Mouse (Mus musculus) kidney, postnatal 0 days (tissue): Measurements from ENCODE around the gene Tnnt3. TPM values are rescaled to one million over a fixed set of nuclear protein-coding genes. Genes with fewer than 3 reads are reported as not detected.
A peak's percentile ranks its signal among the peaks of the same experiment; 100 is the strongest.

Experiments
- ATAC-seq: fragments of 200-750 bp; cut with Nextera tagmentation; replicated peaks from 2 replicates; pipeline ENCODE4 v1.8.0; 2017; ENCODE audit warnings: low read depth, moderate number of reproducible peaks, moderate TSS enrichment, moderate library complexity; ENCODE audit not compliant: low FRiP score
- DNase-seq: peaks from one replicate; pipeline ENCODE4 v3.0.0-alpha.2; 2016; ENCODE audit warnings: low spot score
- H3K27ac ChIP-seq: fragments of 300-500 bp; sonication (generic); 2 replicates; pipeline ENCODE4 v1.5.1; 2014; ENCODE audit warnings: mild to moderate bottlenecking
- H3K27me3 ChIP-seq: fragments of 300-500 bp; sonication (generic); 2 replicates; pipeline ENCODE4 v1.6.1; 2014; ENCODE audit warnings: low read length, mixed read lengths; ENCODE audit not compliant: insufficient read depth
- H3K36me3 ChIP-seq: fragments of 300-500 bp; sonication (generic); 2 replicates; pipeline ENCODE4 v1.6.1; 2014; ENCODE audit warnings: low read length, mixed read lengths; ENCODE audit not compliant: insufficient read depth
- H3K4me1 ChIP-seq: fragments of 300-500 bp; sonication (generic); replicated peaks from 2 replicates; pipeline ENCODE4 v1.6.1; 2014; ENCODE audit warnings: antibody characterized with exemption, low read length, mixed read lengths; ENCODE audit not compliant: insufficient read depth
- H3K4me2 ChIP-seq: fragments of 300-500 bp; sonication (generic); 2 replicates; pipeline ENCODE4 v1.6.1; 2014; ENCODE audit warnings: mild to moderate bottlenecking, low read length, moderate library complexity, mixed read lengths
- H3K4me3 ChIP-seq: fragments of 300-500 bp; sonication (generic); replicated peaks from 2 replicates; pipeline ENCODE4 v1.5.1; 2014; ENCODE audit warnings: low read depth, low read length
- H3K9ac ChIP-seq: fragments of 300-500 bp; sonication (generic); 2 replicates; pipeline ENCODE4 v1.6.1; 2014; ENCODE audit warnings: low read depth, low read length
- H3K9me3 ChIP-seq: fragments of 300-500 bp; sonication (generic); replicated peaks from 2 replicates; pipeline ENCODE4 v1.6.1; 2016; ENCODE audit warnings: low read length, inconsistent platforms, mixed read lengths
- CTCF ChIP-seq: IDR thresholded peaks from 2 replicates; pipeline ENCODE4 v1.5.1; 2016; ENCODE audit warnings: antibody characterized with exemption, low read depth, mild to moderate bottlenecking, moderate library complexity
- WGBS: fragments of 180-500 bp; shearing (Covaris S2); extraction: QIAGEN DNeasy Blood & Tissue Kit; methylation state at CpG from one replicate; pipeline ENCODE4 v1.1.7; 2014; 5-methylcytosine and 5-hydroxymethylcytosine counted together
- polyA plus RNA-seq: library from polyadenylated mRNA; unstranded; fragments of >200 nt; fragmentation: Nextera tagmentation; extraction: Ambion mirVana; gene quantifications from 2 replicates; pipeline ENCODE4 v1.2.1, GENCODE M21; 2015

The Tnnt3 gene
- polyA plus RNA-seq, 1 experiment from 2014 or later: 3.4 TPM

DNA sequence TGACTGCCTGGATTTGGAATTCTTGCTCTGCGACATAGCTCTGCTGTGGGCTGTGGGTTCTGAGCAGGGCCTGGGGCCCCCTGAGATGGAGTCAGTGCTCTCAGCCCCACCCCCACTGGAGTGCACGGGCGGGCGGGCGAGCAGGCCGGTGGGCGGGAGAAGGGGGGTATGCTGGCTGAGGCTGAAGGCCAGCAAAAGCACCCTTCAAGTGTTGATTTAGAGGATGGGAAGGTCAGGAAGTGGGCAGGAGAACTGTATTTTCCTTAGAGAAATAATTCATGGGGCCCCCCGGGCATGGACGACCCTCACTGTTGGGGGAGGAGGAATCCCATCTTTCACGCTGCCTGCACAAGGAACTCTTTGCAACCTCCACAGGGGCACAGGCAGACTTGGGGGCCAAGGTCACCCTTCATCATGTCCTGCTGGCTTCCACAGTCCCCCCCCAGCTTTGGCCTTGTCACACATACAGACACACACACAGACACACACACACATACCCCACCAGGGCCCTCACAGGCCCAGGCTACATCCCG lies 44.2 kb downstream of the Tnnt3 start:
- peak; percentile 69 for ATAC-seq
- no peak overlapping the region for H3K9ac ChIP-seq
- DNase-seq: peak; percentile 90
- H3K4me1 ChIP-seq: peaks cover 25% of the 10 kb centered on the region
- WGBS: 8% methylated on average over 11 of the region's 11 CpGs
- no peak for TF ChIP-seq CTCF
- H3K4me2 ChIP-seq: no peak overlapping the region
- H3K36me3 ChIP-seq: peaks cover 9% of the 10 kb centered on the region
- H3K27ac ChIP-seq: peak overlapping the region; percentile 27
- H3K9me3 ChIP-seq: no peaks in the 10 kb centered on the region
- no peaks in the 10 kb centered on the region for H3K27me3 ChIP-seq
- no peak overlapping the region for H3K4me3 ChIP-seq

DNA sequence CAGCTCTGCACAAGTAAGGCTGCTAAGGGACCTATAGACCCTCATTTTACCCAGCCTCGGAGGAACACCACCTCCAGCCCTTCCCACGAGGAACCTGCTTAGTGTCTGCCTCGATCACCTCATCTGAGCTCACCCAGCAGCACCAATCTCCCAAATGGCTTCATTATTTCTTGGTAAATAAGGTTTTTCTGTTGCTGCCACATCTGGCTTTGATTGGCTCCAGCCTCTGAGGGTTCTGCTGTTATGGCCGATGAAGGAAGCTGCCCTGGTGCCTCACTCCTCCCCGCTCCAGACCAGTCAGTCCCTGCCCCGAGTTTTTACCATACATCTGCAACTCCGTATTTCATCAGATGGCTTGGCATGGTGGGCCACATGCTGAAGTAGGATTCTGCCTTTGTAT lies 47.3 kb downstream of the Tnnt3 start:
- Histone ChIP-seq H3K36me3 (peaks cover 5% of the 10 kb centered on the region; the same call in 1 of the 2 replicates), H3K27ac (no peak overlapping the region), H3K4me3 (no peak overlapping the region), H3K9me3 (no peaks in the 10 kb centered on the region), H3K4me2 (no peak overlapping the region), H3K4me1 (peaks cover 25% of the 10 kb centered on the region), H3K27me3 (no peaks in the 10 kb centered on the region), H3K9ac (no peak overlapping the region)
- ATAC-seq (no peak), DNase-seq (no peak)
- WGBS: 80% methylated on average over 7 of the region's 7 CpGs
- TF ChIP-seq CTCF: no peak

DNA sequence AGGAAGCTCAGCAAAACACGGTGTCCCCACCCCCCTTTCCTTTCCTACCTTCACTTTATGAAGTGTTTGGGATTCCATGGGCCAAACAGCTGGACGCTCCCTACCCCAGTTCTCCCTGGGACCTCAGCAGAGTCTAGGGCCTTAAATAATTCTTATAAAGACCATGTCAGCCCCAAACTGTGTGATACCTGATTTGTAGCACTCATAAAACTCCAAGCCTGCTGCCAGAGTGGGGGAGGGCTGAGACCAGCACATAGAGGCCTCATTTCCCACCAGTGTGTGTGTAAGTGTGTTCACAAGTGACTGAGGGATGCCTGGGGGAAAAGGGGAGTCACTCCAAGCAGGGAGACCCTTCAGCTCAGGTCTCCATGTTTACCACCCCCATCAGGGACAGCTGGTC lies 49.2 kb downstream of the Tnnt3 start:
- Histone ChIP-seq H3K27ac (peak overlapping the region; percentile 42; the same call in 1 of the 2 replicates), H3K36me3 (no peaks in the 10 kb centered on the region), H3K4me1 (peaks cover 27% of the 10 kb centered on the region), H3K4me2 (no peak overlapping the region), H3K4me3 (no peak overlapping the region), H3K27me3 (no peaks in the 10 kb centered on the region), H3K9me3 (no peaks in the 10 kb centered on the region), H3K9ac (no peak overlapping the region)
- no peak for TF ChIP-seq CTCF
- ATAC-seq: peak; percentile 8; the same call in 1 of the 2 replicates
- peak; percentile 78 for DNase-seq
- 31% methylated on average over 2 of the region's 2 CpGs for WGBS

DNA sequence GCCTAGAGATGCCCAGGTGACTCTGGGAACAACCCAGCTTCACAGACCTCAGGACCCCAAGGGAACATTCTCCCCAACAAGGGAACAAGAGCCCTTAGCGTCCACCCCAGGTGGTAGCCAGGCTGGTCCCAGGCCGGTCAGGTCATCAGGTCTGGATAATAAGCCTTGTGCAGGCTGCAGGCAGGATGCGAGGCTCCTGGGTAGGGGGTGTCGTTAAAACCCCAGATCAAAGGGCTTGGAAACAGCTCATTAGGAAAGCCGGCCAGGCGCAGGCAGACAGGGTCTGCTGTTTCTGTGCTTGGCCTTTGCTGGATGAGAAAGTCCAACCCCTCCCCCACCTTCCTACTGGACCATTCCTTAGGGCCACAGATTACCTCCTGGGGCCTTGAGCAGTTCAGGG lies 50.1 kb downstream of the Tnnt3 start:
- Histone ChIP-seq H3K27ac (no peak overlapping the region), H3K4me3 (no peak overlapping the region), H3K36me3 (no peaks in the 10 kb centered on the region), H3K4me2 (no peak overlapping the region), H3K4me1 (peaks cover 27% of the 10 kb centered on the region), H3K9ac (no peak overlapping the region), H3K9me3 (no peaks in the 10 kb centered on the region), H3K27me3 (no peaks in the 10 kb centered on the region)
- no peak for ATAC-seq
- WGBS: 39% methylated on average over 6 of the region's 6 CpGs
- TF ChIP-seq CTCF: no peak
- DNase-seq: no peak

DNA sequence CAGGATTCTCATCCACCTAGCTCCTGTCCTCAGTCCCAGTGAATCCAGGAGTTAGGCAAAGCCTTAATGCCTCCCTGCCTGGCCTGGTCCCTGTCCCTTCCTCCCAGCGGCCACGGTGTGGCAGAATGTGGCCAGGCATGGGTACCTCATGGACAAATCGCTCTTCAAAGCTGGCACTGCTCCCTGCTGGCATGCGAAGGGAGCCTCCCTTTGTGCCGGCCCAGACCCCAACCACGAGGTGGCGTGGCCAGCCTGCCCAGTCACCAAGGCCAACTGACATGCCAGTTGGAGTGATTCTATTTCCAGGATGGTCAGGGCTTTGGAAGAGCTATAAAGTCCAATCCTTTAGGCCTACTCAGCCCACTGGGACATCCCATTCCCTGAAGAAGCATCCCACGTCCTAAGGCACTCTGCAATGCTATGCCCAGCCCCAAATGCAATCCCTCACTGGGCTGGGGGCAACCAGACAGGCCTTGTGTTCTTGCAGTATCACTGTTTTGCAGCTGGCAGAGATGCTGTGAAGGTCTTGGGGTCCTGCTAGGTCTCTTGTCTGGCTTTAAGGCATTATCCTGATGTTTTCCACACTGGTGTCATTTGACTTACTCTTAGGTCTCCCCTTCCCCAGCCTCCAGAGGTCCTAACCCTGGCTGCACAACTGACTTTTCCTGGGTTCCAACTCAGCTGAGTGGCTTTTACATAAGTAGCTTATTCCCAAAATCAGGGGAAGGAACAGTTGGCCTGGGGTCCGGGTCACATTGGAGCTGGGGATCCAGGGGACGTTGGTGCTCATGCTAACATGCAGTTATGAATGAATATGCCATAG lies 51.5 kb downstream of the Tnnt3 start:
- 67% methylated on average over 10 of the region's 10 CpGs for WGBS
- peak; percentile 48; the same call in 1 of the 2 replicates for ATAC-seq
- peak; percentile 83 for DNase-seq

DNA sequence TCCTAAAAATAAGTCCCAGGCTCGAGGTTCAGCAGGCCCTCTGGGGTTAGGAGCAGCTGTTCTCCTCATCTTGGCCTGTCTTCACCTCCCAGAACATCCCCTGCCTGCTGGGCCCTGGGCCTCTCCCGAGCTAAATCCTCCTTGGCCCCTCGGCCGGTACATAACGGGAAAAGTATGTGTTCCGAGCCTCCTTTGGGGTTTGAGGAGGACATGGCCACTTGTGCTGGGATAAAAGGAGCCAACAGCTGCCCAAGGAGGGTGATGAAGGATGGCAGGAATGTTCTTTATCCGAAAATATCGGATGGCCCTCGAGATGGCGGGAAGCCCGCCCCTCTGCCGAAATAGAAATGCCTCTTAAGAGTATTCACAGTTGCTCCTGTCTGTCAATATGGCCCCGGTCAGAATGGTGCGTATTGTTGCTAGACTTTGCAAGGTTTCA lies 52.3 kb downstream of the Tnnt3 start:
- Histone ChIP-seq H3K4me2 (no peak overlapping the region), H3K27me3 (no peaks in the 10 kb centered on the region), H3K27ac (no peak overlapping the region), H3K4me3 (no peak overlapping the region), H3K4me1 (peaks cover 39% of the 10 kb centered on the region), H3K9me3 (no peaks in the 10 kb centered on the region), H3K9ac (no peak overlapping the region), H3K36me3 (no peaks in the 10 kb centered on the region)
- ATAC-seq (no peak), DNase-seq (no peak)
- 86% methylated on average over 14 of the region's 14 CpGs for WGBS
- no peak for TF ChIP-seq CTCF

More for the DNA sequence above, 51.5 kb downstream of the Tnnt3 start:
- Histone ChIP-seq H3K9ac (no peak overlapping the region), H3K27me3 (no peaks in the 10 kb centered on the region), H3K4me1 (peaks cover 39% of the 10 kb centered on the region), H3K4me2 (no peak overlapping the region), H3K27ac (no peak overlapping the region), H3K4me3 (no peak overlapping the region), H3K36me3 (no peaks in the 10 kb centered on the region), H3K9me3 (no peaks in the 10 kb centered on the region)
- peak; percentile 89 for TF ChIP-seq CTCF
